Comparison of ENCODE assay signal across 9 mouse cellular contexts in the genomic region with DNA sequence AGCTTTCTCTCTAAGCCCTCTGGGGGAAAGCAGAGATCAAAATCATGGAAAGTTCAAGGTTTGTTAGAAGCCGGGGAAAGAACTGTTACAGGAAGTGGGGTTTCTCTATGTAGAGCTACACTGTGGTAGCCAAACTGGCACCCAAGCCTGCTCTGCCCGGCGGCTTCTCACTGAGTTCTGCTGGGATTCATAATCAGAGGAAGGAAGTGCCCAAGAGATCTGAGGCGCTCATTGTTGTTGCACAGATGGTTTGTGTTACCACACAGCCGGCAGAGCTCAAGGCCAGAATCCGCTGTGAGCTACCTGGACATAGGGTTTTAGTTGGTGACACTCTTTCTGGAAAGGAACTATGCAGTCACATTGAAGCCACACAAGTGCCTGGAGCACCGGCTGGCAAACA. TPM values are rescaled to one million over a fixed set of nuclear protein-coding genes. Genes with fewer than 3 reads are reported as not detected.
A peak's percentile ranks its signal among the peaks of the same experiment; 100 is the strongest.
DNase-seq lines count a peak whose midpoint lies in the region; ATAC-seq lines count a peak whose summit lies in the region.
"Had no signal": no experiment of that assay in that cellular context is flagged by ENCODE, and none has a peak within 500 bp of the region (broad histone marks: within the 10 kb centered on the region; RNA-seq: fewer than 3 reads in every experiment).

No protein-coding gene starts in this region.

- no peaks in the 10 kb centered on the region for H3K27me3 ChIP-seq in limb, embryonic 15.5 days

- no peak for ATAC-seq in limb, embryonic 15.5 days (ENCODE audit: insufficient number of reproducible peaks, low FRiP score, low TSS enrichment, low read depth)
- ATAC-seq in megakaryocyte-erythroid progenitor cell, adult 5-6 weeks (replicated peaks; ENCODE audit: low FRiP score, low TSS enrichment, poor library complexity, severe bottlenecking): no peak

- no peak overlapping the region for H3K4me3 ChIP-seq in limb, embryonic 15.5 days
- H3K4me3 ChIP-seq: erythroblast, embryonic 14.5 days had no signal

- no peaks in the 10 kb centered on the region for H3K9me3 ChIP-seq in limb, embryonic 15.5 days

- peak overlapping the region; percentile 55 for H3K27ac ChIP-seq in limb, embryonic 15.5 days

- no peak overlapping the region for H3K9ac ChIP-seq in limb, embryonic 15.5 days

- peak; percentile 19 for DNase-seq in adrenal gland, postnatal 10 days
- DNase-seq in adrenal gland, postnatal 36 days: no peak
- DNase-seq in kidney, postnatal 10 days: peak; percentile 35
- DNase-seq in kidney, adult 9 months: no peak
- peak; percentile 60 for DNase-seq in naive thymus-derived CD4-positive, alpha-beta T cell, adult 2 months (ENCODE audit: low read depth)
- DNase-seq in ovary, postnatal 36 days (ENCODE audit: low spot score): no peak

- H3K36me3 ChIP-seq in limb, embryonic 15.5 days: no peaks in the 10 kb centered on the region

- peaks cover 9% of the 10 kb centered on the region for H3K4me1 ChIP-seq in limb, embryonic 15.5 days

- H3K4me2 ChIP-seq in limb, embryonic 15.5 days: no peak overlapping the region

- 18% methylated on average over 7 of the region's 7 CpGs for WGBS in limb, embryonic 15.5 days

RNA-seq across cellular contexts. Expression of a gene that starts 21.8 kb away (rescaled TPM):
- total RNA-seq in adrenal gland, postnatal 10 days (2021): 10 to 100 TPM; 47.9 to 49.1 TPM
- total RNA-seq in adrenal gland, postnatal 36 days (2021): 10 to 100 TPM; 37.5 to 38.2 TPM
- 17.3 and 17.8 TPM in 2 replicates for polyA plus RNA-seq in limb, embryonic 15.5 days (2015; fragmentation: Nextera tagmentation; extraction: Ambion mirVana)
- 6.5 and 9.7 TPM in 2 replicates for total RNA-seq in megakaryocyte-erythroid progenitor cell, adult 5-6 weeks (2014; fragmentation: Nextera tagmentation)
- total RNA-seq in megakaryocyte-erythroid progenitor cell, adult 5-6 weeks (2017): 12.1 and 13.4 TPM in 2 replicates

Comparison
In these comparisons a context has a peak if more than half of its experiments do, and no peak if none do; other contexts are left out.
1. DNase-seq: peak in adrenal gland, postnatal 10 days (single experiment), kidney, postnatal 10 days (single experiment) and naive thymus-derived CD4-positive, alpha-beta T cell, adult 2 months (single experiment); none in adrenal gland, postnatal 36 days (0 of 2), kidney, adult 9 months (single experiment) and ovary, postnatal 36 days (single experiment).